Mouse (Mus musculus): Measurements from ENCODE around the gene Sez6.

DNA sequence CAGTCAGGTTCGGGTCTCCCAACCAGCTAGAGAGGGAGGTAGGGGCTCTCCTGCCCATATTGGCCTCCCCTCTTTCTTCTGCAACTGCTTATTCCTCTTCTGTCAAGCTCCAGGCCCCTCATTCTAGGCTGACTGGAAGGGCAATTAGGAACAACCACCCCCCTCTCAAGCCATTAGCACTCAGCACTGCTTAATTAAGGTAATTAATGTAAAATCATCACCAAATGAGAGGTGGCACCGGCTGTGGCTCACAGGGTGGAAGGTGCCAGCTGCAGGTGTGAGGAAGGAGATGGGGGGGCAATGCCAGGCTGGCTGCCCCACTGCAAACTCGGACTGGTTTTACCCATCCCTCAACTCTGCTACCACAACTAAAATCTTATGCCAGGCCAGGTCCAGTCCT is 25.8 kb downstream of the Sez6 start:
- TF ChIP-seq CTCF (IDR thresholded peaks at IDR 0.05; ENCODE audit: borderline replicate concordance, insufficient read depth, low read depth, low read length) (no peak), POLR2A (IDR thresholded peaks at IDR 0.05; ENCODE audit: borderline replicate concordance, insufficient read depth, low read length) (no peak)
